Mouse (Mus musculus) cerebellum, postnatal 36 days (tissue): ENCODE measurements at regions not wholly inside any gene's neighbourhood (a gene's known extent, or its start where the extent isn't known, plus 50 kb on each side); places are given as distances from the start of the nearest gene placed in this dataset.

ENCODE experiments used
- DNase-seq, 2 experiments: peaks; one replicate each; pipeline ENCODE4 v3.0.0; 2021 to 2022; ENCODE audit warnings: mixed read lengths in 2 of 2

DNA sequence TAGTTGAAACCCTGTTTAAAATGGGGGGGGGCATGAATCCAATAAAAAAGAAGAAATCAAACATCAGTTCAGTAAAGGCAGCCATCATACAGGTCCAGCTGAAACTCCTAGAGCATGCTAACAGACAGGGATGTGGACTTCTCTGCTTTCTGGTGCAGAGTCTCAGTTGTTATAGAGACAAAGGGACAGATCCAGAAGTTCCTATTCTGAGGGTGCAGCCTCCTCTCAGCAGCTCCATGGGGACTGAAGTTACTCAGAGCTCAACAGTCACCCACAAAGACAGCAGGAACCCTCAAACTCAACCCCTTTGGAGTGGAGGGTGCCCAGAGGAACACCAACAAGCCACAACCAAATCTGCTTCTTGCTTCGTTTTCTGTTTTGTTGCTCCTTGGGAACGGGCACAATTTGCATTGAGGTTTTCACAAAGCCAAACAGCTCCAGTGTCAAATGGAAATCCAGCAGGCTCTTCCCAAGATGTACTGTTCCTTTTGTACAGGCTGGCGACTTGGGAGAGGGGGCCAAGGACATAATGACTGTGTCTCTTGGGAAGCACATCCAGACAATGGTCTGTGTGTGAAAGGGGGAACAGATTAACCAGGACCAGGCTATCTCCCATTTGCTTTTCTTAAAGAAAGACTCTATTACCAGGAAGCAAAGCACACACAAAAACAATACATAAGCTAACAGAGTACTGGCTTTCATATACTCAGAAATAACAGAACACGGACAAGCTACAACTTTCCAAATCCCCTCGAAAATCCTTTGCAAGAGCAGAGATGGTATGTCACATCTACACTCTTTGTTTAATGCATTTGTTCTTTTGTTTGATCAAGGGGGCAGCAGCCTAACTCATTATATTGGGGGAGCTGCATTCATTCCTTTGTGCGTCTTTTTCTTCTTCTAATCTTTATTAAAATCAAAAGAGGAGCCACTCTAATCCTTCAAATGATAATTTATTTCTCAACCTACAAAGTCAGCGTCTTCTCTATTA, 332.6 kb upstream of the Zfp462 start:
- DNase-seq = no peak

DNA sequence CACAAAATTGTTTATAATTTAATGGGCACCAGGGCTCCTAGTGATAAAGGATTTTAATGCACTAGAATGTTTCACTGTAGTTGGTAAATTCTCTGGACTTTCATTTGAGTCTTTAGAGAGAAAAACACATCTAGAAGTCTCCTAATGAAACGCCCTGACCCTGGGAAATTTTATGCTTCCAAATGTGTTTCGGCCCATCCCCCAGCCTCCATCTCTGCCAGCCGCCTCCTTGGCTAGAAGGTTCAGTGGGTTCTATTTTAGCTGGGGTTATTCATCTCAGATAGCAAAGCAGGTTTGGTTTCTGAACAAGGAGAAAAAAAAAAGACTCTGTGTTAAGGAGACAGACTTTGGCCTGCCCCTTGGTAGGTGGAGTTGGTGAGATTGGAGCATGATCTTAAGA, 331.8 kb upstream of the Zfp462 start:
- DNase-seq = no peak

DNA sequence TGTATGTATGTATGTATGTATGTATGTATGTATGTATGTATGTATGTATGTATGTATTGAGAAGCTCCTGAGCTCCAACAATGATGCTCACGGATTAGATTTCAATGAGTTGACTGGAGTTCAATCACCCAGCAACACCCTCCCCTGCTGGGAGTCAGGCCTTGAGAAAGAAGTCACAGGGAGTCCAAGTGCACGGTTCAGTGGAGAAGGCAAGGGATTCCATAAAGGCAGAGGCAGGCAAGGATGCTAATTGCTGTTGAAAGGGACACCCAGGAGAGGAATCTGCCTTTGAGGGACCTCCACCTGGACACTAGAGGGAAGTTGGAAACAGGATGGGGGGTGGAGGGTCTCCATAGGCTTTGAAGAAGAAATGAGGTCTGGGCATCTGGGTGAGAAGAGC, 331.2 kb upstream of the Zfp462 start:
- DNase-seq = no peak

DNA sequence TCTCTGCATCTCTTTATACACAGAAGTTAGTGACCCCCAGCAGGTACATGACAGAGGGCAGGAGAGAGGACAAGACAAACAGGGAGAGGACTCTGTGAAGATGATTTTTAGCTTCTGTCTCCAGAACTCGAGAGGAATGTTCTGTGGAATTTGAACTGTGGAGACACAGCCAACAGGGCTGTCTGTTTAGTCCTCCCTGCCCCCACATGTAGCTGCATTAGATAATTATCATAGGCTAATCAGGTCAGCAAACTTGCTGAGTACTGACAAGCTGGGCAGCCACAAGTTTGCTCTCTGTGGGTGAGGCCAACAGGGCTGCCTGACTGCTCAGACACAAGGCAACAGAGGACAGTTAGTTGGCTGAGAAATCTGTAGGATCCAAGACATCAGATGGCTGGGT, 329.0 kb upstream of the Zfp462 start:
- no peak for DNase-seq

DNA sequence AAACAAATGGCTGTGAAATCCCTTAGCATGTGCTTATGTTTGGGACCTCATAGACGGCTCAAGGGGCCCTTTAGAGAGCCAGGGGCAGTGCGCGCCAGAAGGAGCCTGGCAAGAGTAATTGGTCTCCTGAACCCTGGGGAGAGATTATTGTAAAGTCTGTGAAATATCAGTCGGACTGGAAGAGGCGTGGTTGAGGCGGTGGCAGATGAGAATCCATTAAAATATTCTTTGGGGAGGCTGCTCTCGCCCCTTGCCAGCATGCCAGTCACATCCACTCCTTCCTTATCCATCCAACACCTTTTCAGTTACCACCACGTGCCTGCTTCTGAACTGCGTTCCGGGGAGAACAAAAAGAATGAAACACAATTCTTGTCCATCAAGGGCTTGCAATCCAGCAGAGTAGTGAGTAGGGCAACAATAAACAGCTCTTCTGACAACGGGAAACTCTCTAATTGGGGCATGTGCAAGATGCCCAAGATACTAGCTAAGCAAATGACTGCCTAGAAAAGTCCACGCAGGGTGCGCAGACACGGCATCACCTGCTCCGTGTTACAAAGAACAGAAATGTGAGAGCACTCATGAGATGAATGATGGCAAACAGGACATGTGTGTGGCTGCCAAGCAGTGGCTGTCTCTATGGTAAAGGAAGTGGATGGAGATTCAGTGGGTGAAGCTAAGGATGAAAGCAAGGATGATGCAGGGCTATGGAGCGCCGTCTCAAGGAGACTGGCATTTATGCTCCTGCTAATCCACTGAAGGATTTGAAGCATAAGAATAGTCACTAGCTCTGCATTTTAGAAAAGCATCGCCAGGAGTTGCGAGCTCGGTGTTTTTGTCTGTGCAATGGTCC, 320.6 kb upstream of the Zfp462 start:
- no peak for DNase-seq

DNA sequence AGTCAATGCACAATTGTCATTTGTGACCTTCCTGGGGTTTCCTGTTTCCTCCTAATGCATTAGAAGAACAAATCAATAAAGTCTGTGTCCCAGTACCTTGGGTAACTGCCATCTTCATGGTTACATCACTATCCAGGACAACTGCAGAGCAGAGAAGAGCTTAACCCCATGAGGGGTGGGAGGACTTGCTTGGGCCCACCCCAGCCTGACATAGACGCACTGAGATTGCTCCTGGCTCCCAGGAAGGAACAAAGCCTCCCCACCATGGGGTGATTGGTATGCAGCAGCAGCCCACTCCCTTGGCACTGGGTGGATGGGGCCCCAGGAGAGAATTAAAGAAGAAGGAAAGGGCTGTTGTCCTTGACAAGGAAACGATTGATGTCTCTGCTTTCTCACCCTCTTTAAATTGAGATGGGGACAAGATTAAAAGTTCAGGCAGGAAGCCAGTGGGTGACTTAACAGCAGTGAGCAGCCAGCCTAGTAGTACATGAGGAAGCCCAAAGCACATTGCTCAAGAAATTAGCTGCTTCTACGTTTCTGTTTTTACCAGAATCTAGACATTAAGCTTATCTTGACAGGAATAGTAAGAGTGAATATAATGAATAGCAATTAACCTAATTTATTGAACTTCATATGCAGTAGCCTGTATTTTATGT, 307.7 kb upstream of the Zfp462 start:
- DNase-seq = no peak

DNA sequence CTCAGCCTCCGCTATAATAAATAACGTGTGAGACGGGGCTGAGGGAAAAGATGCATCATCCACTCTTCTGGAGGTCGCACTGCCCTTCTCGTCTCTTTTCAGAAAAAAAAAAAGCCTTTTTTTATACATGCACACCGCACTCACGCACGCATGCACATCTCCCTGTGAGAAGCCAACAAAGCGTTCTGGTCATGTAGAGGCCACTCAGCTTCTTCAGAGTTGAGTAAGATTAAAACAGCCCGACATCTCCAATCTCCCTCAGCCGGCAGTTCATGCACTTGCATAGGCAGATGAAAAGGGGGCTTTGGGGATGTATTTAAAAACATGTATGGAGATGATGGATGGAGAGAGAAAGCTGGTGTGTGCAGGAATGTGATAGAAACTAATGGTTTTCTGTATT, 298.8 kb upstream of the Zfp462 start:
- no peak for DNase-seq

DNA sequence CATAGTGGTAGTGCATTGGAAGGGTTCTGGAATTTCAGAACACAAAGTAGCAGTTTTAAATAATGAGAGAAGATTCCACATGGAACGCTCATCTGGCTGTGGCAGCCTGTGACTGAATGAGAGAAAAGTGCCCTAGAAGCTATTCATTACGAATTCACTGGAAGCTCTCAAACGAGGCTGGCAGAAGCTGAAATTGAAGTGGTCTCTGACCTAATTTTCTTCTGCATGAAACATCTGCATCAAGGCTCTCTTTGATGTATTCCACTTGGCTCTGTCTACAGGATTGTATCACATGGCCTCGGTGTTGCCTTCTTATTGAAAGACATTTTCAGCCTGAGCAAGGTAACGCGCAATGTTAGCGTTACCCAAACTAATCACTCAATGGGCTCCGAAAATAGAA, 298.4 kb upstream of the Zfp462 start:
- no peak for DNase-seq

DNA sequence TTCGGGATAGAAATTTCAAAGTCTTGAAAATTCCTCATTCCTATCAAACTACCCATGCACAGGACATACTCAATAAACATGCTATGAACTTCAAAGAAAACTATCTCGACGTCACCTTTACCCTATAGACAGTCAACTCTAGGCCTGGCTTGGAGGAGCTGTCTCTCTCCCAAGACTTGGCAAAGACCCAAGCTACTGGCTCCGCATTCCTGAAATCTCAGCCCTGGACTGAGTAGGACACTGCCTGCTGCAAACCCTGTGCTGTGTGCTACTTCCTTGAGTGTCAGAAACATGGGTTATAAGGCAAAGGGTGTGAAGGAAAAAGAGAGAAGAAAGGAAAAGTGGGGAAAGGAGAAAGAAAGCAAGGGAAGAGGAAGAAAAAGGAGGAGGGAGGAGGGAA, 296.6 kb upstream of the Zfp462 start:
- DNase-seq = no peak

DNA sequence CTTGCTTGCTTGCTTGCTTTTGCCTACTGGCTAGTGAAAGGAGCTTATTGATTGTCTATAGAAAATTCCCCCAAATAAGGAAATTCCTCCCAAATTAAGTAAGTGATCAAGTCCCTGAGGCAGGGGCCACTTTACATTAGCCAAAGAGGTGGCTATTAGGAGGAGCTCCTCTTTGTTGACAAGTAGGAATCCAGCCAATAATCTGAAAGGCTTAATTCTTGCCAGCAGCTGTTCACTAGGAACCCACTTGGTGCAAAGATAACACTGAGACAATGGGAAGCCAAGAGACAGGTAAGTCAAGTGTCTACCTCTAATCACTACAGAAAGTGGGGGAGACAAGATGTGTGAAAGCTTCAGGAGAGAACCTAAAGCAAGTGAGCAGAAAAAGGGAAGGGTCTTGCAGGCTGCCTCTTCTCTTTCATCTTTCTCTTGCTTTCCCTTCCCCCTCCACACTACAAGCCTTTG, 293.2 kb upstream of the Zfp462 start:
- no peak for DNase-seq

DNA sequence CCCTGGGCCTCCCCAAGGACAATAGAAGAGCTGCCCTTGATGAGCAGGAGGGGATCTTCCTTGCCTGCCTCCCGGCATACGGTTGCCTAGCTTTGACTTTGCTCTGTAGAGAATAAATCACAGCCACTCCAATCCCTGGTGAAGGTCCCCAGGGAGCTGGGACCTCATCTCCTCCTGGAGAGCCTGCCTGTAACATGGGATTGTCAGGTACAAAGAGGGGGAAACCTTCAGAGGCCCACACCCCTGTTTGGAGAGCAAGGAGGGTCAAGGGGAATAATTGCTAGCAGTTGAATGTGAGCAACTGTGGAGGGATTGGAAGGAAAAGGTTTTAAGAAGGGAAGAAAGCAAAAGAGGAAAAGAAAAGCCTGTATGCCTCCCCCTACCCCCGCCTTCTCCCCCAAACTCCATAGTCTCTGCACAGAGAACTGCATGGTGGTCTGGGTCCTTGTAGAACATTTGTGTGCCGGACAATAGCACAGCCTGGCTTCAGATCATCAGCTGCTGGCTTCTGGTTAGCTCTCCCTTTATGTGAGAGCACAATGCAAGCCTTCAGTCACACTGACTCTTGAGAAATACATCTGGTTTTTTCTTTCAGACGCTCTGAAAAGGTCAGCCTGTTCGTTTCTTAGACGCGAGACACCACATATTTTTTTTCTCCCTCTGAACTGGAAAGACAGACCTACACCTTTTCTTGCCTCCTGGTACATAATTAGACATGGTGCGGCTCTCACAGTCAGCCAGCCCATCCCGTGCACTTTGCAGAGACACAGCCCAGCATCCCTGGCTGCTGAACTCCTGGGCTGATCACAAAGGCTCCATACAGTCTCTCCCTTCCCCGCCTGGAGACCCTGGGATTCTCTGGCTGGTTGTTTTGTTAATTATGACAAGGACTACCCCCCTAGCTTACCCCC, 292.5 kb upstream of the Zfp462 start:
- no peak for DNase-seq

DNA sequence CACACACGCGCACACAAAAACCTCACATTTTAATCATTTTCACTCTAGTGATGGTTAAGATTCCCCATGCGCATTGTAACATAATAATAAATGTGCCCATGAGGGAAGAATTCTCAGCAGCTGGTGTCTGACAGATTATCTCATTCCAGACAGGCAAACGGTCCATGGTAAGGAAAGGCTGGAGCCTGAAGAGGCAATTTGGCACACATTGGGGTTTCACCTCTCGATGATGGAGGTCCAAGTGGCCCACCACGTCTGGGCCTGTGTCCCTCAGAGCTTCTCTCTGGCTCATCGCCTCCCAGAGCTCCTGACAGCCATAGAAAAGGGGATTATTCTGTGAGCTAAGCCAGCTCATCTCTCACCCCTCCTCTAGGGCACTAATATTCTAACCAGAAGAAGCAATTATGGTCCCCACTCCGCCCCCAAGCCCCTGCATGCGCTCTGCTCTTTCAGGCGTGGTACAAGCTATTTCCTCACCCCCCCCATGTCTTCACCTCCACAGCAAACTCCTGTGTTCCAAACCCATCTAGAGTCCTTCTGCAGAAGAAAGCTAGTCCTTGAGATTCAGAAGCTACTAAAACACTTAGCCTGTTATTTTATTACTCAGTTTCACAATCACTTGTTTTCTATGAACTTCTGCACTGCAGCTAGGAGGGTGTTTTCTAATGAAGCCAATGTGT, 291.6 kb upstream of the Zfp462 start:
- no peak for DNase-seq
